Comparison of ENCODE assay signal across 8 mouse cellular contexts in the genomic region with DNA sequence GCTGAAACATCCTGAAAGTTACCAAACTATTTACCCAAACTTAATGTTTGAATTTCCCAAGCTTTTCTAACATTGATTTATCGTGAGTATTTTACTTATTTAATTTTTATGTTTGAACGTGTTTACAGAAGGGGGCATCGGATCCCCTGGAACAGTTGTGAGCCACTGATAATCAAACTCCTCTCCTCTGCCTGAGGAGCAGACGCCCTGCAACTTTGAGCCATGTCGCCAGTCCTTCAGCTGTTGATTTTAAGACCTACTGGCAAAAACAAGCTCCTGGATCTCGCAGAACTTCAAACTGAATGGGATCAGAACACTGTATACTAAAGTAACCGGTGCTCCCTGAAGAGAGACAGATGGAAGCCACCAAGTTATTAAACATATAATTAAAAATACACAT. TPM values are rescaled to one million over a fixed set of nuclear protein-coding genes. Genes with fewer than 3 reads are reported as not detected.
DNase-seq lines count a peak whose midpoint lies in the region; ATAC-seq and TF ChIP-seq lines count a peak whose summit lies in the region.

No protein-coding gene starts in this region.

- H3K36me3 ChIP-seq in heart, postnatal 0 days (replicated peaks; ENCODE audit: control insufficient read depth, insufficient read depth, low read length) = peaks cover 9% of the 10 kb centered on the region
- H3K36me3 ChIP-seq in liver, postnatal 0 days (replicated peaks; ENCODE audit: insufficient read depth, low read length) = peaks cover 21% of the 10 kb centered on the region

- WGBS in heart, postnatal 0 days = 18% methylated on average over 7 of the region's 7 CpGs
- 16% methylated on average over 7 of the region's 7 CpGs for WGBS in liver, postnatal 0 days (ENCODE audit: insufficient replicate concordance)

- no peak for TF ChIP-seq CTCF in heart, postnatal 0 days (IDR thresholded peaks at IDR 0.05; ENCODE audit: low read depth)
- TF ChIP-seq CTCF in liver, postnatal 0 days (IDR thresholded peaks at IDR 0.05; ENCODE audit: low read depth) = no peak

- no peak for ATAC-seq in heart, postnatal 0 days (ENCODE audit: insufficient read depth, low read depth)
- peak; percentile 52 for ATAC-seq in liver, postnatal 0 days

- no peaks in the 10 kb centered on the region for H3K9me3 ChIP-seq in heart, postnatal 0 days (replicated peaks; ENCODE audit: control insufficient read depth, low read length)
- no peaks in the 10 kb centered on the region for H3K9me3 ChIP-seq in liver, postnatal 0 days (ENCODE audit: low read length)

- H3K4me1 ChIP-seq in heart, postnatal 0 days (ENCODE audit: control insufficient read depth, insufficient read depth) = 0 out of 2 replicates have a peak, but pooled peaks cover 10% of the 10 kb centered on the region
- peaks cover 9% of the 10 kb centered on the region for H3K4me1 ChIP-seq in liver, postnatal 0 days (ENCODE audit: insufficient read depth)

- DNase-seq in kidney, adult 9 months = peak; percentile 16
- DNase-seq in kidney, postnatal 25 days = no peak
- peak; percentile 20 for DNase-seq in R1 (ENCODE audit: low read depth, low spot score)
- DNase-seq in heart, postnatal 0 days (ENCODE audit: low spot score) = no peak
- DNase-seq in liver, postnatal 0 days = no peak
- no peak for DNase-seq in frontal cortex, adult 2 months (ENCODE audit: extremely low spot score in 1 of 2, low spot score in 1 of 2)
- DNase-seq in left cerebral cortex, adult 11 months (ENCODE audit: low spot score) = no peak
- no peak for DNase-seq in left cerebral cortex, postnatal 10 days (ENCODE audit: extremely low spot score in 1 of 2, low spot score in 2 of 2)

- no peak for TF ChIP-seq EP300 in heart, postnatal 0 days (IDR thresholded peaks at IDR 0.05; ENCODE audit: low read depth)
- no peak for TF ChIP-seq EP300 in liver, postnatal 0 days (IDR thresholded peaks at IDR 0.05; ENCODE audit: low read depth)

- no peaks in the 10 kb centered on the region for H3K27me3 ChIP-seq in heart, postnatal 0 days (ENCODE audit: control insufficient read depth, insufficient read depth, low read length)
- H3K27me3 ChIP-seq in liver, postnatal 0 days (ENCODE audit: insufficient read depth, low read length) = no peaks in the 10 kb centered on the region

- no peak overlapping the region; the same call in 1 of the 2 replicates for H3K9ac ChIP-seq in heart, postnatal 0 days (replicated peaks; ENCODE audit: low read depth, low read length)
- H3K9ac ChIP-seq in liver, postnatal 0 days (replicated peaks) = 0 out of 2 replicates have a peak overlapping the region, but pooled peaks have one; percentile 5

- peak overlapping the region; percentile 97 for H3K4me2 ChIP-seq in heart, postnatal 0 days (ENCODE audit: low read depth, low read length)
- peak overlapping the region; percentile 77 for H3K4me2 ChIP-seq in liver, postnatal 0 days (ENCODE audit: low read depth, low read length)

- intact Hi-C loops in left cerebral cortex, postnatal 10 days (cut with DNase I) = no loop called here

- H3K27ac ChIP-seq in heart, postnatal 0 days (ENCODE audit: low read depth) = no peak overlapping the region
- peak overlapping the region; percentile 60; the same call in 1 of the 2 replicates for H3K27ac ChIP-seq in liver, postnatal 0 days (ENCODE audit: low read depth)

- H3K4me3 ChIP-seq in heart, postnatal 0 days (ENCODE audit: low read depth, low read length) = peak overlapping the region; percentile 90
- peak overlapping the region; percentile 96 for H3K4me3 ChIP-seq in liver, postnatal 0 days (ENCODE audit: low read depth, low read length)

RNA-seq across cellular contexts. Expression of a gene that starts 0.5 kb away (rescaled TPM):
- 21.2 and 46.5 TPM in 2 replicates for total RNA-seq in heart, postnatal 0 days (2014; rRNA removed; ENCODE audit: low replicate concordance)
- 47.8 and 57.2 TPM in 2 replicates for polyA plus RNA-seq in heart, postnatal 0 days (2015; fragmentation: Nextera tagmentation; extraction: Ambion mirVana)
- polyA plus RNA-seq in liver, postnatal 0 days (2015; fragmentation: Nextera tagmentation; extraction: Ambion mirVana) = 98.6 and 105 TPM in 2 replicates
- 1.00 and 1.1 TPM in 2 replicates for polyA plus RNA-seq in frontal cortex, adult 2 months (2012; rRNA removed)
- total RNA-seq in left cerebral cortex, postnatal 10 days (2021) = 1 to 10 TPM; 3.9 to 4.0 TPM

RNA-seq across cellular contexts. Expression of a gene that starts 4.3 kb away (rescaled TPM):
- total RNA-seq in heart, postnatal 0 days (2014; rRNA removed; ENCODE audit: low replicate concordance) = not detected in 2 replicates
- polyA plus RNA-seq in heart, postnatal 0 days (2015; fragmentation: Nextera tagmentation; extraction: Ambion mirVana) = not detected in 2 replicates
- not detected in 2 replicates for polyA plus RNA-seq in liver, postnatal 0 days (2015; fragmentation: Nextera tagmentation; extraction: Ambion mirVana)
- polyA plus RNA-seq in frontal cortex, adult 2 months (2012; rRNA removed) = 0.08 TPM in 1 of 2 replicates, not detected in the other
- total RNA-seq in left cerebral cortex, postnatal 10 days (2021) = not detected

Comparison
In these comparisons a context has a peak if more than half of its experiments do, and no peak if none do; other contexts are left out.
1. DNase-seq: peak in kidney, adult 9 months (single experiment) and R1 (single experiment); none in kidney, postnatal 25 days (0 of 2), heart, postnatal 0 days (single experiment), liver, postnatal 0 days (single experiment), frontal cortex, adult 2 months (0 of 2), left cerebral cortex, adult 11 months (single experiment) and left cerebral cortex, postnatal 10 days (0 of 2).
2. RNA of a gene that starts 0.5 kb away (polyA plus RNA-seq): 98.6 to 105 TPM in liver, postnatal 0 days and 47.8 to 57.2 TPM in heart, postnatal 0 days; 1.00 to 1.1 TPM in frontal cortex, adult 2 months; every median in the first group is over 10 times any median in the second.